In genomic region chr2:165074937-165075336, GRCm38 (mm10) we compare ENCODE assay signal across 8 mouse cellular contexts. TPM values are rescaled to one million over a fixed set of nuclear protein-coding genes. Genes with fewer than 3 reads are reported as not detected.
DNase-seq lines count a peak whose midpoint lies in the region; ATAC-seq and TF ChIP-seq lines count a peak whose summit lies in the region.

No protein-coding gene starts in this region.

- 39% methylated on average over 2 of the region's 2 CpGs for WGBS in forebrain, embryonic 13.5 days
- WGBS in lung, postnatal 0 days: 41% methylated on average over 2 of the region's 2 CpGs

- H3K9ac ChIP-seq in forebrain, embryonic 13.5 days: no peak overlapping the region
- H3K9ac ChIP-seq in lung, postnatal 0 days (replicated peaks; ENCODE audit: low read depth): no peak overlapping the region

- no peak overlapping the region for H3K4me2 ChIP-seq in forebrain, embryonic 13.5 days
- H3K4me2 ChIP-seq in lung, postnatal 0 days (replicated peaks; ENCODE audit: low read depth, low read length): no peak overlapping the region

- peak; percentile 86 for DNase-seq in MN1 (ENCODE audit: low spot score)
- peak; percentile 56 for DNase-seq in c-Kit-positive CD71-positive TER-119-positive erythroid progenitor cells, embryonic 14.5 days (ENCODE audit: low spot score)
- DNase-seq in heart, postnatal 36 days: peak; percentile 80 to 85
- peak; percentile 75 to 94 for DNase-seq in layer of hippocampus, adult 18-20 months (ENCODE audit: low spot score in 2 of 2)
- DNase-seq in lung, postnatal 0 days (ENCODE audit: low spot score): peak; percentile 70
- peak; percentile 83 for DNase-seq in retina, postnatal 1 day
- DNase-seq in thymus, postnatal 25 days: peak; percentile 69

- H3K27ac ChIP-seq in forebrain, embryonic 13.5 days: no peak overlapping the region
- no peak overlapping the region for H3K27ac ChIP-seq in lung, postnatal 0 days (ENCODE audit: low read length)

- intact Hi-C loops in heart, postnatal 36 days (cut with DNase I): loop anchor here (1.0 to 2.0 kb wide), 5 partner anchors 38 to 286 kb away; no protein-coding TSS in a partner anchor

- H3K36me3 ChIP-seq in forebrain, embryonic 13.5 days (ENCODE audit: poor library complexity, severe bottlenecking): no peaks in the 10 kb centered on the region
- H3K36me3 ChIP-seq in lung, postnatal 0 days (ENCODE audit: insufficient read depth, low read length): no peaks in the 10 kb centered on the region

- H3K4me1 ChIP-seq in forebrain, embryonic 13.5 days: peaks cover 71% of the 10 kb centered on the region
- no peaks in the 10 kb centered on the region for H3K4me1 ChIP-seq in lung, postnatal 0 days (ENCODE audit: insufficient read depth, low read depth, low read length)

- TF ChIP-seq CTCF in lung, postnatal 0 days (IDR thresholded peaks at IDR 0.05): peak; percentile 98

- ATAC-seq in forebrain, embryonic 13.5 days: peak; percentile 41; the same call in 1 of the 2 replicates
- peak; percentile 59 for ATAC-seq in lung, postnatal 0 days

- no peak for TF ChIP-seq EP300 in lung, postnatal 0 days (IDR thresholded peaks at IDR 0.05)

- peaks cover 55% of the 10 kb centered on the region for H3K27me3 ChIP-seq in forebrain, embryonic 13.5 days
- peaks cover 14% of the 10 kb centered on the region; the same call in 1 of the 2 replicates for H3K27me3 ChIP-seq in lung, postnatal 0 days (replicated peaks; ENCODE audit: insufficient read depth, low read length)

- no peak overlapping the region for H3K4me3 ChIP-seq in forebrain, embryonic 13.5 days
- H3K4me3 ChIP-seq in lung, postnatal 0 days (ENCODE audit: low read depth, low read length): no peak overlapping the region

- H3K9me3 ChIP-seq in forebrain, embryonic 13.5 days (replicated peaks): no peaks in the 10 kb centered on the region
- H3K9me3 ChIP-seq in lung, postnatal 0 days (ENCODE audit: low read length): no peaks in the 10 kb centered on the region

RNA-seq across cellular contexts. Expression of gene 1700025C18Rik, which starts 15.6 kb away (rescaled TPM):
- not detected in 2 replicates for polyA plus RNA-seq in forebrain, embryonic 13.5 days (2015; fragmentation: Nextera tagmentation; extraction: Ambion mirVana)
- total RNA-seq in heart, postnatal 36 days (2021): not detected
- not detected for total RNA-seq in layer of hippocampus, adult 18-20 months (2021)
- not detected in 2 replicates for polyA plus RNA-seq in lung, postnatal 0 days (2015; fragmentation: Nextera tagmentation; extraction: Ambion mirVana)

RNA-seq across cellular contexts. Expression of gene Cd40, which starts 19.5 kb away (rescaled TPM):
- polyA plus RNA-seq in forebrain, embryonic 13.5 days (2015; fragmentation: Nextera tagmentation; extraction: Ambion mirVana): 5.4 and 6.6 TPM in 2 replicates
- total RNA-seq in heart, postnatal 36 days (2021): 1 to 10 TPM; 1.7 to 3.2 TPM
- under 1 TPM; 0.10 to 0.28 TPM for total RNA-seq in layer of hippocampus, adult 18-20 months (2021)
- polyA plus RNA-seq in lung, postnatal 0 days (2015; fragmentation: Nextera tagmentation; extraction: Ambion mirVana): 57.9 and 77.5 TPM in 2 replicates

RNA-seq across cellular contexts. Expression of gene Ncoa5, which starts 40.3 kb away (rescaled TPM):
- 131 and 134 TPM in 2 replicates for polyA plus RNA-seq in forebrain, embryonic 13.5 days (2015; fragmentation: Nextera tagmentation; extraction: Ambion mirVana)
- total RNA-seq in heart, postnatal 36 days (2021): 10 to 100 TPM; 17.7 to 18.3 TPM
- total RNA-seq in layer of hippocampus, adult 18-20 months (2021): 10 to 100 TPM; 57.0 to 59.2 TPM
- polyA plus RNA-seq in lung, postnatal 0 days (2015; fragmentation: Nextera tagmentation; extraction: Ambion mirVana): 21.6 and 28.7 TPM in 2 replicates
